Comparison of ENCODE assay signal across 11 mouse cellular contexts in the genomic region with DNA sequence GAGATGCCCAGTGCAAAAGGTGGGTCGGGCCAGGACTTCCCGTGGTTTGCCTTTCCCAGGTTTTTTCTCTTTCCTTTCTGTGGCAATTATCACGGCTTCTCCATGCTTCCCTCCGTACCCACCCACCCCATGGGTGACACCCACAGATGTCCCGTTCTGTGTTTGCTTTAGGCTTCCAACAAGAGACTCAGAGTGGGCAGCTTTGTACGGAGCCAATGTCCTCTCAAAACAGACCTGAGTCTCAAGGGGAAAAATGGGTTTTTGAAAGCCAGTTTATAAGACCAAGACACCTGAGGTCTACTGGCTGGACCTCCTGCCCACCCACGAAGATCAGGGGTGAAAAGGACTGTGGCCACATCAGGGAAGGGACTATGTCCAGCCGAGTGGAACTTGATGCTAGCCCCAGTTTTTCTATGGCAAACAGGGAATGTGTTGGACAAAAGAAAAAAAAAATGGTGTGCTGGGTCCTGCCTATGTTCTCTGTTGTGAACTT. TPM values are rescaled to one million over a fixed set of nuclear protein-coding genes. Genes with fewer than 3 reads are reported as not detected.
DNase-seq lines count a peak whose midpoint lies in the region; ATAC-seq and TF ChIP-seq lines count a peak whose summit lies in the region.
"Had no signal": no experiment of that assay in that cellular context is flagged by ENCODE, and none has a peak within 500 bp of the region (broad histone marks: within the 10 kb centered on the region; RNA-seq: fewer than 3 reads in every experiment).

No protein-coding gene starts in this region.

- H3K36me3 ChIP-seq in E14TG2a.4 (ENCODE audit: insufficient read depth, low read length) (no peaks in the 10 kb centered on the region), ES-Bruce4 (ENCODE audit: control insufficient read depth, insufficient read depth, low read length, poor library complexity, severe bottlenecking) (no peaks in the 10 kb centered on the region)
- no peaks in the 10 kb centered on the region for H3K36me3 ChIP-seq in forebrain, embryonic 15.5 days
- no peaks in the 10 kb centered on the region for H3K36me3 ChIP-seq in midbrain, embryonic 12.5 days
- H3K36me3 ChIP-seq: lung, embryonic 15.5 days; stomach, embryonic 15.5 days had no signal

- no peak for DNase-seq in Muller cell, postnatal 12 days (ENCODE audit: inconsistent ontology term)
- DNase-seq in right cerebral cortex, postnatal 10 days (ENCODE audit: low spot score in 2 of 2): no peak
- no peak for DNase-seq in spleen, adult 18-20 months

- H3K9ac ChIP-seq in ES-Bruce4 (ENCODE audit: low read depth, poor library complexity, severe bottlenecking): no peak overlapping the region
- peak overlapping the region; percentile 70 for H3K9ac ChIP-seq in forebrain, embryonic 15.5 days (replicated peaks)
- H3K9ac ChIP-seq in midbrain, embryonic 12.5 days (replicated peaks): peak overlapping the region; percentile 79
- H3K9ac ChIP-seq: lung, embryonic 15.5 days; stomach, embryonic 15.5 days had no signal

- no peak overlapping the region for H3K27ac ChIP-seq in ES-Bruce4 (ENCODE audit: insufficient read depth, low read length)
- peak overlapping the region; percentile 83 for H3K27ac ChIP-seq in forebrain, embryonic 15.5 days (replicated peaks)
- peak overlapping the region; percentile 72; the same call in 1 of the 2 replicates for H3K27ac ChIP-seq in midbrain, embryonic 12.5 days (replicated peaks)
- H3K27ac ChIP-seq: lung, embryonic 15.5 days; stomach, embryonic 15.5 days had no signal

- 7% methylated on average over 8 of the region's 8 CpGs for WGBS in forebrain, embryonic 15.5 days
- 12% methylated on average over 8 of the region's 8 CpGs for WGBS in midbrain, embryonic 12.5 days

- H3K27me3 ChIP-seq in E14TG2a.4 (ENCODE audit: insufficient read depth, low read length) (peaks cover 66% of the 10 kb centered on the region), ES-Bruce4 (ENCODE audit: control insufficient read depth, insufficient read depth, low read length, poor library complexity, severe bottlenecking) (no peaks in the 10 kb centered on the region)
- no peaks in the 10 kb centered on the region for H3K27me3 ChIP-seq in forebrain, embryonic 15.5 days
- H3K27me3 ChIP-seq in midbrain, embryonic 12.5 days: peaks cover 88% of the 10 kb centered on the region

- ATAC-seq in forebrain, embryonic 15.5 days (replicated peaks): no peak
- no peak for ATAC-seq in midbrain, embryonic 12.5 days (ENCODE audit: low FRiP score, low read depth)
- ATAC-seq: activated CD4-positive, CD25-positive, alpha-beta regulatory T cell, adult 4 months had no signal

- TF ChIP-seq POLR2A in ES-Bruce4 (IDR thresholded peaks at IDR 0.05; ENCODE audit: insufficient read depth, low read length): no peak

- peak overlapping the region; percentile 78 for H3K4me3 ChIP-seq in E14TG2a.4 (replicated peaks; ENCODE audit: low read length)
- H3K4me3 ChIP-seq in ES-Bruce4 (ENCODE audit: low read depth, low read length): peak overlapping the region; percentile 67; the same call in 1 of the 2 replicates
- peak overlapping the region; percentile 59 for H3K4me3 ChIP-seq in forebrain, embryonic 15.5 days
- peak overlapping the region; percentile 64 for H3K4me3 ChIP-seq in midbrain, embryonic 12.5 days
- H3K4me3 ChIP-seq: lung, embryonic 15.5 days had no signal

- H3K4me2 ChIP-seq in forebrain, embryonic 15.5 days (replicated peaks): peak overlapping the region; percentile 53
- H3K4me2 ChIP-seq in midbrain, embryonic 12.5 days (replicated peaks): peak overlapping the region; percentile 59

- no peak for TF ChIP-seq CTCF in E14TG2a.4 (conservative IDR thresholded peaks at IDR 0.05; ENCODE audit: low read length)
- TF ChIP-seq CTCF in ES-Bruce4 (IDR thresholded peaks at IDR 0.05; ENCODE audit: low read depth, low read length): no peak

- H3K9me3 ChIP-seq in E14TG2a.4 (ENCODE audit: low read length) (no peaks in the 10 kb centered on the region), ES-Bruce4 (replicated peaks; ENCODE audit: control insufficient read depth, insufficient read depth, low read length, poor library complexity, severe bottlenecking) (no peaks in the 10 kb centered on the region)
- no peaks in the 10 kb centered on the region for H3K9me3 ChIP-seq in forebrain, embryonic 15.5 days
- no peaks in the 10 kb centered on the region for H3K9me3 ChIP-seq in midbrain, embryonic 12.5 days
- H3K9me3 ChIP-seq: lung, embryonic 15.5 days; stomach, embryonic 15.5 days had no signal

- no peak for TF ChIP-seq EP300 in ES-Bruce4 (IDR thresholded peaks at IDR 0.05; ENCODE audit: insufficient read depth, low read depth, low read length)

- H3K4me1 ChIP-seq in E14TG2a.4 (replicated peaks; ENCODE audit: low read depth, low read length) (peaks cover 47% of the 10 kb centered on the region), ES-Bruce4 (ENCODE audit: control insufficient read depth, insufficient read depth, low read length) (no peaks in the 10 kb centered on the region)
- peaks cover 47% of the 10 kb centered on the region for H3K4me1 ChIP-seq in forebrain, embryonic 15.5 days
- H3K4me1 ChIP-seq in midbrain, embryonic 12.5 days: peaks cover 45% of the 10 kb centered on the region
- H3K4me1 ChIP-seq: lung, embryonic 15.5 days had no signal

RNA-seq across cellular contexts. Expression of a gene that starts 0.9 kb away (rescaled TPM):
- polyA plus RNA-seq in ES-Bruce4 (2011; ENCODE audit: insufficient read depth, insufficient read length, low read depth, missing spikeins): 0.27 and 0.67 TPM in 2 replicates
- 98.4 and 99.8 TPM in 2 replicates for polyA plus RNA-seq in forebrain, embryonic 15.5 days (2015; fragmentation: Nextera tagmentation; extraction: Ambion mirVana)
- 41.8 and 45.3 TPM in 2 replicates for polyA plus RNA-seq in midbrain, embryonic 12.5 days (2016; fragmentation: Nextera tagmentation; extraction: Ambion mirVana)
- polyA plus RNA-seq: intestine, postnatal 0 days had no signal

Comparison
In these comparisons a context has a peak if more than half of its experiments do, and no peak if none do; other contexts are left out.
1. RNA of a gene that starts 0.9 kb away (polyA plus RNA-seq): 98.4 to 99.8 TPM in forebrain, embryonic 15.5 days and 41.8 to 45.3 TPM in midbrain, embryonic 12.5 days; 0.27 to 0.67 TPM in ES-Bruce4; every median in the first group is over 10 times any median in the second.
2. Peak in every context shown above with its lines, with median percentiles within 50 percentile points of each other: H3K4me3 ChIP-seq.